Mouse (Mus musculus) testis, postnatal 10 days (tissue): ENCODE measurements around the gene Jmy.
"Not testable (repeated sequence)": the region's sequence is repeated elsewhere in the genome, so short reads cannot be mapped to it uniquely, and the experiment has no call there.

ENCODE experiments used
- DNase-seq: peaks from one replicate; pipeline ENCODE4 v3.0.0; 2021; ENCODE audit warnings: low spot score

The Jmy gene

GRCm38 (mm10) chr13:93499167-93499972, at the start of gene Jmy:
Gene Jmy (minus strand): TSS chr13:93499808.
- DNase-seq: peak; percentile 95

GRCm38 (mm10) chr13:93547641-93548040, 48.0 kb upstream of the Jmy start:
- no peak for DNase-seq

GRCm38 (mm10) chr13:93546011-93546410, 46.4 kb upstream of the Jmy start:
- no peak for DNase-seq

GRCm38 (mm10) chr13:93544274-93544673, 44.7 kb upstream of the Jmy start:
- no peak for DNase-seq

GRCm38 (mm10) chr13:93539311-93539710, 39.7 kb upstream of the Jmy start:
- no peak for DNase-seq

GRCm38 (mm10) chr13:93518753-93519319, 19.2 kb upstream of the Jmy start:
- no peak for DNase-seq

- no peak for DNase-seq
Observed at GRCm38 (mm10) chr13:93517223-93517622, 17.6 kb upstream of the Jmy start.

GRCm38 (mm10) chr13:93514000-93514795, 14.6 kb upstream of the Jmy start:
- no peak for DNase-seq

- no peak for DNase-seq
Observed at GRCm38 (mm10) chr13:93510447-93511180, 11.0 kb upstream of the Jmy start.

- not testable (repeated sequence) for DNase-seq
Observed at GRCm38 (mm10) chr13:93506920-93507319, 7.3 kb upstream of the Jmy start.

- DNase-seq: no peak
Observed at GRCm38 (mm10) chr13:93501724-93502123, 2.1 kb upstream of the Jmy start.

- DNase-seq: no peak
Observed at GRCm38 (mm10) chr13:93499973-93500633, 495 bp upstream of the Jmy start.

- peak; percentile 64 for DNase-seq
Observed at GRCm38 (mm10) chr13:93498211-93499166, 1.1 kb downstream of the Jmy start.

- no peak for DNase-seq
Observed at GRCm38 (mm10) chr13:93496977-93497376, 2.6 kb downstream of the Jmy start.

- no peak for DNase-seq
Observed at GRCm38 (mm10) chr13:93488510-93488909, 11.1 kb downstream of the Jmy start.

GRCm38 (mm10) chr13:93487734-93488133, 11.9 kb downstream of the Jmy start:
- DNase-seq: no peak

GRCm38 (mm10) chr13:93484276-93484675, 15.3 kb downstream of the Jmy start:
- DNase-seq: no peak

- DNase-seq: no peak
Observed at GRCm38 (mm10) chr13:93481110-93481509, 18.5 kb downstream of the Jmy start.

- DNase-seq: no peak
Observed at GRCm38 (mm10) chr13:93478344-93478743, 21.3 kb downstream of the Jmy start.

- no peak for DNase-seq
Observed at GRCm38 (mm10) chr13:93468355-93468754, 31.3 kb downstream of the Jmy start.
